Mouse (Mus musculus) liver, postnatal 0 days (tissue): ENCODE results near the gene Znrf3. TPM values are rescaled to one million over a fixed set of nuclear protein-coding genes. Genes with fewer than 3 reads are reported as not detected.
A peak's percentile ranks its signal among the peaks of the same experiment; 100 is the strongest.

Source experiments
- ATAC-seq: fragments of 200-750 bp; cut with Nextera tagmentation; 2 replicates; pipeline ENCODE4 v1.8.0; 2017; ENCODE audit warnings: mild to moderate bottlenecking, moderate library complexity
- DNase-seq: peaks from one replicate; pipeline ENCODE4 v3.0.0-alpha.2; 2016
- H3K27ac ChIP-seq: fragments of 300-500 bp; sonication (generic); 2 replicates; pipeline ENCODE4 v1.5.1; 2014; ENCODE audit warnings: antibody characterized with exemption, moderate library complexity, mild to moderate bottlenecking, low read depth
- H3K27me3 ChIP-seq: fragments of 300-500 bp; sonication (generic); 2 replicates; pipeline ENCODE4 v1.6.1; 2014; ENCODE audit warnings: low read length, control low read depth, mixed read lengths; ENCODE audit not compliant: insufficient read depth
- H3K36me3 ChIP-seq: fragments of 300-500 bp; sonication (generic); replicated peaks from 2 replicates; pipeline ENCODE4 v1.6.1; 2014; ENCODE audit warnings: mild to moderate bottlenecking, control low read depth, low read length, moderate library complexity, mixed read lengths; ENCODE audit not compliant: insufficient read depth
- H3K4me1 ChIP-seq: fragments of 300-500 bp; sonication (generic); 2 replicates; pipeline ENCODE4 v1.6.1; 2014; ENCODE audit warnings: antibody characterized with exemption, mild to moderate bottlenecking, control low read depth; ENCODE audit not compliant: insufficient read depth
- H3K4me2 ChIP-seq: fragments of 300-500 bp; sonication (generic); 2 replicates; pipeline ENCODE4 v1.6.1; 2014; ENCODE audit warnings: low read depth, mild to moderate bottlenecking, low read length, moderate library complexity, mixed read lengths
- H3K4me3 ChIP-seq: fragments of 300-500 bp; sonication (generic); 2 replicates; pipeline ENCODE4 v1.5.1; 2014; ENCODE audit warnings: low read depth, low read length
- H3K9ac ChIP-seq: fragments of 300-500 bp; sonication (generic); replicated peaks from 2 replicates; pipeline ENCODE4 v1.6.1; 2014; ENCODE audit warnings: mild to moderate bottlenecking, moderate library complexity
- H3K9me3 ChIP-seq: fragments of 300-500 bp; sonication (generic); 2 replicates; pipeline ENCODE4 v1.6.1; 2016; ENCODE audit warnings: mild to moderate bottlenecking, control low read depth, low read length, mixed read lengths
- CTCF ChIP-seq: sonication (generic); IDR thresholded peaks from 2 replicates; pipeline ENCODE4 v1.5.1; 2016; ENCODE audit warnings: antibody characterized with exemption, low read depth
- EP300 ChIP-seq: IDR thresholded peaks from 2 replicates; pipeline ENCODE4 v1.6.1; 2016; ENCODE audit warnings: antibody characterized with exemption, low read depth, mild to moderate bottlenecking
- WGBS: fragments of 180-500 bp; shearing (Covaris S2); extraction: QIAGEN DNeasy Blood & Tissue Kit; methylation state at CpG from one replicate; pipeline ENCODE4 v1.1.7; 2014; ENCODE audit not compliant: insufficient replicate concordance; 5-methylcytosine and 5-hydroxymethylcytosine counted together
- polyA plus RNA-seq: library from polyadenylated mRNA; unstranded; fragments of >200 nt; fragmentation: Nextera tagmentation; extraction: Ambion mirVana; gene quantifications from 2 replicates; pipeline ENCODE4 v1.2.1, GENCODE M21; 2015

Gene Znrf3
- polyA plus RNA-seq, 1 experiment from 2014 or later, result 4.5 TPM

- no peak for DNase-seq
- no peak overlapping the region for H3K4me2 ChIP-seq
- ATAC-seq, result no peak
- WGBS, result 81% methylated on average over 8 of the region's 8 CpGs
- no peaks in the 10 kb centered on the region for H3K36me3 ChIP-seq
- H3K4me3 ChIP-seq, result no peak overlapping the region
- no peak overlapping the region for H3K27ac ChIP-seq
- peaks cover 4% of the 10 kb centered on the region; the same call in 1 of the 2 replicates for H3K27me3 ChIP-seq
- H3K4me1 ChIP-seq, result peaks cover 7% of the 10 kb centered on the region
- H3K9ac ChIP-seq, result no peak overlapping the region
- TF ChIP-seq EP300, result no peak
- no peaks in the 10 kb centered on the region for H3K9me3 ChIP-seq
Measured at GRCm38 (mm10) chr11:5265764-5266163, 178.9 kb downstream of the Znrf3 start.

- no peak for ATAC-seq
- no peak overlapping the region for H3K4me2 ChIP-seq
- peaks cover 8% of the 10 kb centered on the region; the same call in 1 of the 2 replicates for H3K27me3 ChIP-seq
- no peaks in the 10 kb centered on the region for H3K36me3 ChIP-seq
- H3K9me3 ChIP-seq, result no peaks in the 10 kb centered on the region
- no peak overlapping the region for H3K9ac ChIP-seq
- H3K4me1 ChIP-seq, result peaks cover 5% of the 10 kb centered on the region
- DNase-seq, result no peak
- 79% methylated on average over 26 of the region's 26 CpGs for WGBS
- no peak for TF ChIP-seq EP300
- TF ChIP-seq CTCF, result no peak
- H3K4me3 ChIP-seq, result no peak overlapping the region
- no peak overlapping the region for H3K27ac ChIP-seq
Measured at GRCm38 (mm10) chr11:5263078-5263730, 181.4 kb downstream of the Znrf3 start.

GRCm38 (mm10) chr11:5261508-5262392, 182.9 kb downstream of the Znrf3 start, which contains the start of gene Kremen1:
Gene Kremen1, minus strand, starts transcription at chr11:5261558.
- peaks cover 8% of the 10 kb centered on the region; the same call in 1 of the 2 replicates for H3K27me3 ChIP-seq
- peak; percentile 99 for ATAC-seq
- peak within 1 kb of the TSS; percentile 77 for H3K4me2 ChIP-seq
- WGBS, result 3% methylated on average over 47 of the region's 80 CpGs
- DNase-seq, result peak; percentile 96
- peaks cover 5% of the 10 kb centered on the region for H3K4me1 ChIP-seq
- H3K27ac ChIP-seq, result peak within 1 kb of the TSS; percentile 74
- peak within 1 kb of the TSS; percentile 80 for H3K4me3 ChIP-seq
- H3K9ac ChIP-seq, result peak within 1 kb of the TSS; percentile 79
- no peaks in the 10 kb centered on the region for H3K36me3 ChIP-seq
- no peak for TF ChIP-seq EP300
- no peak for TF ChIP-seq CTCF
- H3K9me3 ChIP-seq, result no peaks in the 10 kb centered on the region

- Histone ChIP-seq H3K4me1 (peaks cover 5% of the 10 kb centered on the region), H3K36me3 (no peaks in the 10 kb centered on the region), H3K4me2 (peak overlapping the region; percentile 77), H3K27me3 (peaks cover 8% of the 10 kb centered on the region; the same call in 1 of the 2 replicates), H3K9ac (peak overlapping the region; percentile 79), H3K27ac (peak overlapping the region; percentile 74), H3K9me3 (no peaks in the 10 kb centered on the region), H3K4me3 (peak overlapping the region; percentile 80)
- DNase-seq (peak; percentile 58), ATAC-seq (peak; percentile 47)
- TF ChIP-seq EP300 (no peak), CTCF (no peak)
- 1% methylated on average over 31 of the region's 42 CpGs for WGBS
Measured at GRCm38 (mm10) chr11:5260942-5261459, 183.6 kb downstream of the Znrf3 start.

DNA sequence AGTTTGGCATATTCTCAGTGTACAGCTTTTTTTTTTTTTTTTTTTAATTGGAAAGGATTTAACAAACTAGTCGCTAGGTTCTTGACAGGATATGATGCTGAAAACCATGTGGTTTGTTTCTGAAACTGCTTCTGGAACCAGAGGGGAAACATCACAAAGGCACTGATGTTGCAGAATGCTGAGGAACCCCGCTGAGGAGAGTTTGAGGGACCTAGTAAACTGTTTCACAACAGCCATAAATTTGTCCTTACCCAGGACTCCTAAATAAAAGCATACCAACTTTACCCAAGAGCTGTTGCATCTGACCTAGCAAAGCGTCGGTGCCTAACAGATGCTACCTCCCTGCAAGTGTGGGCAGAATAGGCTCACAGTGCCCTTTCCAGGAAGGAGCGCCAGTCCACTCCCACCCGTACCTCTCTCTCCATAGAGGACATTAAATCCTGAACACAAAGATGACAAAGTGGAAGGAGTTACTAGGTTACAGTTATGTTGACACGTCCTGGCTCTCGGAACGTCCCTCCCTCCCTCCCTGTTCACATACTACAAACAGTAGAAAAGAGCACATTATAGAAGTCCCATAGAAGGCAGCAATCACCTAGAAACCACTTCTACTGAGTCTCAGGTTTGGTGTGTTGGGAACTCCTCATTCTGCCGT, 184.6 kb downstream of the Znrf3 start:
- H3K36me3 ChIP-seq, result no peaks in the 10 kb centered on the region
- peaks cover 5% of the 10 kb centered on the region for H3K4me1 ChIP-seq
- WGBS, result 55% methylated on average over 10 of the region's 10 CpGs
- H3K9me3 ChIP-seq, result no peaks in the 10 kb centered on the region
- TF ChIP-seq EP300 (no peak), CTCF (no peak)
- H3K27ac ChIP-seq, result no peak overlapping the region
- H3K9ac ChIP-seq, result no peak overlapping the region
- H3K27me3 ChIP-seq, result peaks cover 8% of the 10 kb centered on the region; the same call in 1 of the 2 replicates
- peak overlapping the region; percentile 77; the same call in 1 of the 2 replicates for H3K4me2 ChIP-seq
- no peak for ATAC-seq
- DNase-seq, result no peak
- H3K4me3 ChIP-seq, result no peak overlapping the region

DNA sequence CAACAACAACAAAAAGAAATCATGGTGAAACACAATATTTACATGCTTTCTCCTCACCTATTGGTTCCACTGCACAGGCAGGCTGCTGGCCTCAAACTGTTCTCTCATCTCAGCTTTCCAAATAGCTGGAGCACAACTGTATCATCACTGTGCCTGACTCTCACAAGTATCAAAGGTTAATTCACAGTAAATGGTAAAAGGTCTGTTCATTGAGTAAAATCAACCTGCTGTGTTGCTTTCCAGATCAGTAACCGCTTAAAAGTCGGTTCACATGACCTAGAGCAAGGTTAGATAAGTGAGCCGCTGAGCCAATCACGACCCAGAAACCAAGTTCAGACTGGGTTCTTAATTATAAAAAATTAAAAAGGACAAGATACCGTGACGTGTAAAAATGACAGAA, 186.6 kb downstream of the Znrf3 start:
- Histone ChIP-seq H3K27ac (no peak overlapping the region), H3K4me3 (no peak overlapping the region), H3K4me2 (no peak overlapping the region), H3K27me3 (peaks cover 8% of the 10 kb centered on the region; the same call in 1 of the 2 replicates), H3K9me3 (no peaks in the 10 kb centered on the region), H3K4me1 (peaks cover 7% of the 10 kb centered on the region), H3K36me3 (no peaks in the 10 kb centered on the region), H3K9ac (no peak overlapping the region)
- DNase-seq (no peak), ATAC-seq (no peak)
- TF ChIP-seq CTCF (no peak), EP300 (no peak)
- 81% methylated on average over 6 of the region's 6 CpGs for WGBS
